Mouse (Mus musculus) lung, embryonic 15.5 days (tissue): ENCODE results near the gene Rps19bp1. TPM values are rescaled to one million over a fixed set of nuclear protein-coding genes. Genes with fewer than 3 reads are reported as not detected.

Experiments used
- ATAC-seq: fragments of 200-750 bp; cut with Nextera tagmentation; 2 replicates; pipeline ENCODE4 v1.8.0; 2017; ENCODE audit warnings: moderate number of reproducible peaks, borderline replicate concordance; ENCODE audit not compliant: low FRiP score, low TSS enrichment; ENCODE audit errors: extremely low read depth
- H3K27ac ChIP-seq: fragments of 300-500 bp; sonication (generic); 2 replicates; pipeline ENCODE4 v1.5.1; 2015; ENCODE audit warnings: moderate library complexity, mild to moderate bottlenecking, inconsistent platforms
- H3K27me3 ChIP-seq: fragments of 300-500 bp; sonication (generic); 2 replicates; pipeline ENCODE4 v1.6.1; 2015; ENCODE audit warnings: inconsistent platforms
- H3K36me3 ChIP-seq: fragments of 300-500 bp; sonication (generic); 2 replicates; pipeline ENCODE4 v1.6.1; 2015; ENCODE audit warnings: inconsistent platforms
- H3K4me1 ChIP-seq: fragments of 300-500 bp; sonication (generic); 2 replicates; pipeline ENCODE4 v1.6.1; 2015; ENCODE audit warnings: inconsistent platforms
- H3K4me2 ChIP-seq: fragments of 300-500 bp; sonication (generic); 2 replicates; pipeline ENCODE4 v1.6.1; 2015; ENCODE audit warnings: inconsistent platforms, mild to moderate bottlenecking, moderate library complexity
- H3K4me3 ChIP-seq: fragments of 300-500 bp; sonication (generic); 2 replicates; pipeline ENCODE4 v1.5.1; 2015; ENCODE audit warnings: mild to moderate bottlenecking, inconsistent platforms
- H3K9ac ChIP-seq: fragments of 300-500 bp; sonication (generic); 2 replicates; pipeline ENCODE4 v1.6.1; 2015; ENCODE audit warnings: inconsistent platforms
- H3K9me3 ChIP-seq: fragments of 300-500 bp; sonication (generic); 2 replicates; pipeline ENCODE4 v1.6.1; 2016; ENCODE audit warnings: inconsistent platforms
- WGBS: fragments of 180-500 bp; shearing (Covaris S2); methylation state at CpG from one replicate; pipeline ENCODE4 v1.1.7; 2015; 5-methylcytosine and 5-hydroxymethylcytosine counted together
- polyA plus RNA-seq: library from polyadenylated mRNA; unstranded; fragments of >200 nt; fragmentation: Nextera tagmentation; extraction: Ambion mirVana; gene quantifications from 2 replicates; pipeline ENCODE4 v1.2.1, GENCODE M21; 2015

The Rps19bp1 gene
- polyA plus RNA-seq, 1 experiment from 2014 or later: 47.1 TPM

GRCm38 (mm10) chr15:80232331-80232730 is 31.8 kb downstream of the Rps19bp1 start:
- WGBS: 69% methylated on average over 2 of the region's 2 CpGs
- no peak overlapping the region for H3K4me3 ChIP-seq
- H3K4me1 ChIP-seq: peaks cover 15% of the 10 kb centered on the region
- H3K9me3 ChIP-seq: no peaks in the 10 kb centered on the region
- no peak for ATAC-seq
- H3K27me3 ChIP-seq: no peaks in the 10 kb centered on the region
- H3K27ac ChIP-seq: no peak overlapping the region
- no peak overlapping the region for H3K9ac ChIP-seq
- H3K4me2 ChIP-seq: no peak overlapping the region
- peaks cover 14% of the 10 kb centered on the region for H3K36me3 ChIP-seq

DNA sequence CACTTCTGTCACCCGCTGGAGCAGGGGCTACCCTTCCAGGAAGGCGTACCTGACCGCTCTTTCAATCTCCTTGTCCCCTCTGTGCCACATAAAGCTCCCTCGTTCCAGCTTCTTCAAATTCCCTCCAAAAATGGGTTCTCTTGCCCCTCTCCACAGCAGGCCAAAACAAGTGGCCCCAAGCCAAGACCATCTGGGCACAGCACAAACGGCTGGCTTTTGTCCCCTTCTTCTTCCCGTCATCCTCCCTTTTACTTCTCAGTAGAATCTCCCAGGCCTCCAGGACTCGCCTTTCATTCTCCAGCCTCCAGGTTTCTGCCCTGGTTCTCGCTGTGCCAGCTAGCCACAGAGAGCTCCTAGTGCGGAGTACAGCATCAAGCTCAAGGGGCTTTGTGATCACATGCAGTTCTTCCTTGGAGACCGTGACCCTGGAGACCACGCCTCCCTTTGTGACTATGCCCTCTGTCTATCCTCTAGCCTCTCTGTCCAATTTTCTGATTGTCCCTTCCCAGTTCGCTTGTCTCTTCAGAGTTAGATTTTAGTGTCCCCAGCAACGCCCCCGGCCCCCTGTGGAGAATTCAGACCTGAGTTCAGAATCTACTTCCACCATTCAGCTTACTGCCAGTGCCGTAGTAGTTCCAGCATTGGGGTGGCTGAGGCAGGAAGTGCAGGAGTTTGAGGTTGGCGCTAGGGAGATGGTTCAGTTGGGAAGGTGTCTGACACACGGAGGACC is 35.9 kb downstream of the Rps19bp1 start:
- WGBS: 71% methylated on average over 17 of the region's 17 CpGs
- H3K4me2 ChIP-seq: no peak overlapping the region
- H3K27ac ChIP-seq: no peak overlapping the region
- no peaks in the 10 kb centered on the region; the same call in 1 of the 2 replicates for H3K4me1 ChIP-seq
- H3K9me3 ChIP-seq: no peaks in the 10 kb centered on the region
- no peaks in the 10 kb centered on the region for H3K27me3 ChIP-seq
- H3K4me3 ChIP-seq: no peak overlapping the region
- ATAC-seq: no peak
- no peaks in the 10 kb centered on the region for H3K36me3 ChIP-seq
- no peak overlapping the region for H3K9ac ChIP-seq

DNA sequence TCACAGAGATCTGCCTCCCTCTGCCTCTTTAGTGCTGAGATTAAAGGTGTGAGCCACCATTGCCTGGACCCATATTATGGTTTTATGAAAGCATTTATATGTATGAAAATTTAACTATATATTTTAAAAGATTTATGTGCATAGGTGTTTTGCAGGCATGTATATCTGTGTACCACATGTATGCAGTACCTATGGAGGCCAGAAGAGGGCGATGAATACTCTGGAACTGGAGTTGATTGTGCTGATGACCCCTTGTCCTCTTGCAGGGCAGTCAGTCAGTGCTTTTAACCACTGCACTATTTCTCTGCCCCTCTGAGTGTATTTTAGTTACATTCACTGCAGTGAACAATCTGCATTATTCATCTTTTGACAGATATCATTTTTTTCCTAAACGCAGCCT is 38.3 kb downstream of the Rps19bp1 start:
- no peak; the same call in 1 of the 2 replicates for ATAC-seq
- WGBS: 43% methylated on average over 2 of the region's 2 CpGs
- H3K9me3 ChIP-seq: no peaks in the 10 kb centered on the region

DNA sequence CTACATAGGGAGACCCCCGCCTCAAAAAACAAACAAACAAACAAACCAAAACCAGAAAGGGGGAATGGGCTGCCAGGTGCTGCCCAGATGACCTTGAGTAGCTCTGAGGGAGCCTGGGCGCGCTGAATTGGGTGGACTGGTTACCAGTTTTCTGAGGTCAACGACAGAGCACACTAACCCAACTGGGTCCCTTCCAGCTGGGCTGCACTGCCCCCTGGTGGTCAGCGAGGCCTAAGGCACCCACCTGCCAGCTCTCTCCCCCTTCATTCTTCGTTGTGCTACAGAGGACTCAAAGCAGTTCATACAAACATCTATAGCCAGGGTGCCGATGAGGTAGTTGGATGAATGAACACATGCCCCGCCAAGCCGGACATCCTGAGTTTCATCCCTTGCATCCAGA is 38.9 kb downstream of the Rps19bp1 start:
- Histone ChIP-seq H3K9me3 (no peaks in the 10 kb centered on the region), H3K4me1 (no peaks in the 10 kb centered on the region), H3K4me3 (no peak overlapping the region), H3K9ac (no peak overlapping the region), H3K36me3 (no peaks in the 10 kb centered on the region), H3K27ac (no peak overlapping the region), H3K4me2 (no peak overlapping the region), H3K27me3 (no peaks in the 10 kb centered on the region)
- WGBS: 25% methylated on average over 9 of the region's 9 CpGs
- no peak; the same call in 1 of the 2 replicates for ATAC-seq

More for the DNA sequence above, 38.3 kb downstream of the Rps19bp1 start:
- H3K9ac ChIP-seq: no peak overlapping the region
- no peaks in the 10 kb centered on the region for H3K36me3 ChIP-seq
- no peak overlapping the region for H3K27ac ChIP-seq
- H3K4me2 ChIP-seq: no peak overlapping the region
- no peak overlapping the region for H3K4me3 ChIP-seq
- no peaks in the 10 kb centered on the region for H3K27me3 ChIP-seq
- no peaks in the 10 kb centered on the region for H3K4me1 ChIP-seq

DNA sequence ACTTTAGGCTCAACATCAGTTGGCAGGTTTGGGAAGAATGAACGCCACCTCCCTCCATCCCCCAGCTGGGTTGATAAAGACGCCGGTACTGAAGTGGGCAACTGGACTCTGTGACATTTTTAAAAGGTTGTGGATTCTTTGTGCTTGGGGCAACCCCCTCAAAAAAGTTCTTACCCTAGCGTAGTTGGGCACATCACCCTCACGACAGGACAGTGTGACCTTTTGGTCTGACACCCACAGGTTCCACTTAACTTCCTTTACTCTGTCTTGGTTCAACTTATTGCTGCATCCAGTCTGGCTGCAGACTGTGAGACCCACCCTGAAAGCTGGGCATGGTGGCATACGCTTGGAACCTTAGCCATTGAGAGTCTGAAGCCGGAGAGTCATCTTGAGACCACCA is 40.4 kb downstream of the Rps19bp1 start:
- no peak overlapping the region for H3K27ac ChIP-seq
- no peaks in the 10 kb centered on the region for H3K27me3 ChIP-seq
- H3K9me3 ChIP-seq: no peaks in the 10 kb centered on the region
- H3K4me3 ChIP-seq: no peak overlapping the region
- no peak overlapping the region for H3K9ac ChIP-seq
- H3K4me1 ChIP-seq: peaks cover 8% of the 10 kb centered on the region; the same call in 1 of the 2 replicates
- H3K4me2 ChIP-seq: no peak overlapping the region
- ATAC-seq: no peak
- WGBS: 84% methylated on average over 7 of the region's 7 CpGs
- no peaks in the 10 kb centered on the region for H3K36me3 ChIP-seq

- Histone ChIP-seq H3K4me3 (no peak overlapping the region), H3K27ac (no peak overlapping the region), H3K4me2 (no peak overlapping the region), H3K9ac (no peak overlapping the region), H3K36me3 (no peaks in the 10 kb centered on the region), H3K27me3 (no peaks in the 10 kb centered on the region), H3K4me1 (peaks cover 8% of the 10 kb centered on the region; the same call in 1 of the 2 replicates), H3K9me3 (no peaks in the 10 kb centered on the region)
- ATAC-seq: no peak
- WGBS: 70% methylated on average over 8 of the region's 8 CpGs
These were observed 43.1 kb downstream of the Rps19bp1 start for GRCm38 (mm10) chr15:80221031-80221430.

GRCm38 (mm10) chr15:80219705-80220657 is 44.1 kb downstream of the Rps19bp1 start:
- 53% methylated on average over 4 of the region's 4 CpGs for WGBS

DNA sequence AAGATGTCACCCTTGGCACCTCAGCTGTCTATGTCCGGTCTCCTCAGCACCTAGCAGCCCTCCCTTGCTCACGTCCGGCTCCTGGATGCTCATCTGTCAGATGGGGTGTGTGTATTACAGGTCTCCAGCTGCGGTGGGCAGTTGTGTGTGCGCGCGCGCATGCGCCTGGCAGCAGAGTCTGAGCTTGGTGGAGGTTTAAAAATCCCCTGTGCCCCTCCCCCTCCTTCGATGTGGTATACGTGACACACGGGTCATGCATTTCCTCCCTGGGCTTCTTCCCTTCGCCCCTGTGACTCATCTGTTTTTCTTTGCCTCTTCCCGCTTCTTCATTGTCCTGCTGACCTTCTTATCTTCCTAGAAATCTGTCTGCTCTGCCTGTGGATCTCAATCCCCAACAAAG is 44.9 kb downstream of the Rps19bp1 start:
- Histone ChIP-seq H3K4me1 (peaks cover 8% of the 10 kb centered on the region; the same call in 1 of the 2 replicates), H3K4me3 (no peak overlapping the region), H3K9me3 (no peaks in the 10 kb centered on the region), H3K36me3 (no peaks in the 10 kb centered on the region), H3K27me3 (no peaks in the 10 kb centered on the region), H3K4me2 (peak overlapping the region; percentile 35), H3K9ac (no peak overlapping the region), H3K27ac (peak overlapping the region; percentile 44; the same call in 1 of the 2 replicates)
- WGBS: 19% methylated on average over 14 of the region's 14 CpGs
- peak; percentile 52; the same call in 1 of the 2 replicates for ATAC-seq

More at GRCm38 (mm10) chr15:80219705-80220657, 44.1 kb downstream of the Rps19bp1 start:
- no peak overlapping the region for H3K4me3 ChIP-seq
- no peak for ATAC-seq
- peak overlapping the region; percentile 35; the same call in 1 of the 2 replicates for H3K4me2 ChIP-seq
- H3K36me3 ChIP-seq: no peaks in the 10 kb centered on the region
- no peaks in the 10 kb centered on the region for H3K27me3 ChIP-seq
- no peaks in the 10 kb centered on the region for H3K9me3 ChIP-seq
- no peak overlapping the region for H3K9ac ChIP-seq
- H3K27ac ChIP-seq: peak overlapping the region; percentile 44; the same call in 1 of the 2 replicates
- H3K4me1 ChIP-seq: peaks cover 8% of the 10 kb centered on the region; the same call in 1 of the 2 replicates

- no peak for ATAC-seq
- 82% methylated on average over 10 of the region's 10 CpGs for WGBS
- no peaks in the 10 kb centered on the region for H3K36me3 ChIP-seq
- H3K27ac ChIP-seq: no peak overlapping the region
- H3K4me3 ChIP-seq: no peak overlapping the region
- no peaks in the 10 kb centered on the region for H3K27me3 ChIP-seq
- no peak overlapping the region for H3K4me2 ChIP-seq
- peaks cover 8% of the 10 kb centered on the region; the same call in 1 of the 2 replicates for H3K4me1 ChIP-seq
- H3K9ac ChIP-seq: no peak overlapping the region
- no peaks in the 10 kb centered on the region for H3K9me3 ChIP-seq
These were observed 46.6 kb downstream of the Rps19bp1 start for GRCm38 (mm10) chr15:80217476-80217875.

DNA sequence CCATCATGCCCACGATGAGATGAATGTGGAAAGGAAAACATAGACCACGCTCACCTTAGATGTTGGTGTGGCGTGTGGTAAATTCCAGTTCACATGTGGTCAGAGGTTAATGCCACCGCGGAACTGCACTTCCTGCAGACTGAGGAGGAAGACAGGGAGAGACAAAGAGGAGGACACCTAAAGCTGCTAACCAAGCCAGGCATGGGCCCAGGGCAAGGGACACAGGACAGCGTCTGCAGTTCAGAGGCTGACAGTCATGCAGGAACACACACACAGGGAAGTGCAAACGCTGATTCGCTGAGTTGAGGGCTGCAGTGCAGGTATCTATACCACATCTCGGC is 47.7 kb downstream of the Rps19bp1 start:
- no peaks in the 10 kb centered on the region for H3K9me3 ChIP-seq
- no peak overlapping the region for H3K27ac ChIP-seq
- H3K27me3 ChIP-seq: no peaks in the 10 kb centered on the region
- H3K4me2 ChIP-seq: no peak overlapping the region
- H3K4me1 ChIP-seq: peaks cover 8% of the 10 kb centered on the region; the same call in 1 of the 2 replicates
- H3K9ac ChIP-seq: no peak overlapping the region
- no peak for ATAC-seq
- H3K36me3 ChIP-seq: peaks cover 3% of the 10 kb centered on the region; the same call in 1 of the 2 replicates
- H3K4me3 ChIP-seq: no peak overlapping the region
- 58% methylated on average over 9 of the region's 9 CpGs for WGBS

DNA sequence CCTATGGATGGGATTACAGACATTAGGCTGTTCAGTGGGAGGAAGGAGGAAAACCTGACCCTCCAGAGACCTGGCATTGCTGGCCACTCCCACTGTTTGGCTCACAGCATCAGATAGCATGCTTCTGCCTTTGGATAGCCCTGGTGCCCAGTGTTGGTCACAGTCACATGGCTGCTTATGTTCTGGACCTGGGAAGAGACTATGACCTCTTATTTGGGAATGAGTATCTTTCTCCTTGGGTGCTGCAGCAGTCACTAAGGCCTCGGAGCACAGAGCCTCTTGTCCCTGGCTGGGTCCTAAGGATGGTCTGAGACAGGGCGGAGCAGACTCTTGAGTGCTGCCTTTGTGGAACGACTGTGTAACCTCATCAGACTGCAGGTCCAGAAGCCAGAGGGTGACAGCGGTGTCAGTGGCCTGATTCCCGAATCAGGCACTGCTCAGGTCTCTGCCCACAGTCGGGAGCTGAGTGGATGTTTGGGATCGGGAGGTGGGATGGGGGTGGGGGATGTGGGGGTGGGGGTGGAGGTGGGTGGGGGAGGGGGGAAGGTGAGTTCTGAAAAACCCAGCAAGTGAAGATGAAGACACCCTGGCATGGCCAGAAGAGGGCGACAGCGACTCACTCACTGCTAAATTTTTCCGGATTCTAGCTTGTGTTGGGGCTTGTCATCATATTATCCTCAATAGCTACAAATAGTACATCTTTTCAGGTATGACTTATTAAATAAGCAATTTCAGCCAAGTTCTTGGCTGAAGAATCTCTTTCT is 48.2 kb downstream of the Rps19bp1 start:
- H3K27me3 ChIP-seq: no peaks in the 10 kb centered on the region
- no peak for ATAC-seq
- WGBS: 18% methylated on average over 10 of the region's 10 CpGs
- H3K4me2 ChIP-seq: no peak overlapping the region
- H3K4me3 ChIP-seq: no peak overlapping the region
- H3K27ac ChIP-seq: no peak overlapping the region
- no peak overlapping the region for H3K9ac ChIP-seq
- no peaks in the 10 kb centered on the region for H3K9me3 ChIP-seq
- H3K36me3 ChIP-seq: peaks cover 4% of the 10 kb centered on the region; the same call in 1 of the 2 replicates
- H3K4me1 ChIP-seq: peaks cover 8% of the 10 kb centered on the region; the same call in 1 of the 2 replicates
